Mouse (Mus musculus): ENCODE measurements at regions not wholly inside any gene's neighbourhood (a gene's known extent, or its start where the extent isn't known, plus 50 kb on each side); places are given as distances from the start of the nearest gene placed in this dataset.

DNA sequence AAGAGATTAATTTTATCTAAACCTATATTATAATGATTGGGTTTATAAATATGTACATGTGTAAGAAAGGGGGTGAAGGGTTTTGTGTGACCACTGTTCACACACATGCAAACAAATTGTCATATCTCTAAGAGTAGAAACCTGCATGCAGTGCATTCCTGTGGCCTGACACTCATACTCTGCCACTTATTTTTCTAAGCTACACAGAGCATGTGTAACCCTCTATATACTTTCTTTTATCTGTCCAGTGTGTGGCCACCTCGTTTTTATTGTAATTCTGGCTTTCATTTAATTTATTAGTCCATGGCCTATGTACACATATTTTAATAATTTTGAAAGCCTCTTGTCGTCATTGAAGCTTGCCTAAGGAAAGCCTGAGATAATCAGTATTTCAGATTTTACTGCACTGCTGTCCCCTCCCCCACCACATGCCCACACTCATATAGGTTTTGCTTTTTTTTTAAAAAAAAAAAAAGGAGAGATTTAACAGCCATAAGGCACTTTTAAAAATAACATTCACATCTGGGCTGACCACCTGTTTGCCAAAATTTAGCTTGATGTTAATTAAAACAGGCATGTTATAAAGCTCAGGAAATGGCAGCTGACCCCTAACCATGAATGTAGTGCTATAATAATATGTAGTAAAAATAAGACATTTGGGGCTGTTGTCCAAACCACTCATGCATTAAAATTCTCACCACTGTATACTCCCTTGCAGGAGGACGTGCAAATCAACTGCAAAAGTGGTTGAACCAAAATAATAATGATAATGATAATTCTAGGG, 410.7 kb upstream of the Clint1 start:
- no peak for DNase-seq

DNA sequence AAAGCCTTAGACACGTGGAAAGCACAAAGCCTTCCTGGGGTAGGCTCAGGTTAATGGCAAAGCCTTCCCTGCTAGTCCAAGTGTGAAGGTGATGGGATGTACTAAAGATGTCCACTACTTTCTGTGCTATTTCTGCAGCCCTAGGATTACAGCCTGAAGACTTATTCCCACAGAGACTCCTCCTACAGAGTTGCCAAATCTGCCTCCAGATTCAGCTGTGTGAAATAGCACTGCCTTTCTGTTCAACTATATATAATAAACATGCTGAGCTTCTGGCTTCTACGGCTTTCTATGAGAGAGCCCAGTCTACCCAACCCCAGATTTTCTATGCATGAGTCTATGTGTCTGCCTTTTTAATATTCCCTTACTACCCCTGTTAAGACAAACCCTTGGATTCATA, 405.3 kb upstream of the Clint1 start:
- DNase-seq: no peak

DNA sequence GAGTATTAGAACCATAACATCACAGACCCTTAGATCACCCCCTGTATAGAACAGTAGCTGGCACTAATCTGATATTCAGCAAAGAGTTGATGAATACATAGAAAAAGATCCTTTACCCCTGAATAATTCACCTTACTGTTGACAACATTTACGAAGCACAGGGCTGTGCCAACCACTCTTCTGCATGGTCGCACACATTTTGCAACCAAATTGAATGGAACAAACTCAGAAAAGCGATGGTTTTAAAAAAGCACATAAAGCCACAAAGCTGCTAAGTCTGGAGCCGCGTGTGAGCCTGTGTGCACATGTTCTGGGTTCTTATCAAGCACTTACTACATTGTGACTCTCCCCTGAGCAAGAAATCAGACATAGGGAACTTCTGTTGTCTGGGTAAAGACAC, 397.6 kb upstream of the Clint1 start:
- no peak for DNase-seq

DNA sequence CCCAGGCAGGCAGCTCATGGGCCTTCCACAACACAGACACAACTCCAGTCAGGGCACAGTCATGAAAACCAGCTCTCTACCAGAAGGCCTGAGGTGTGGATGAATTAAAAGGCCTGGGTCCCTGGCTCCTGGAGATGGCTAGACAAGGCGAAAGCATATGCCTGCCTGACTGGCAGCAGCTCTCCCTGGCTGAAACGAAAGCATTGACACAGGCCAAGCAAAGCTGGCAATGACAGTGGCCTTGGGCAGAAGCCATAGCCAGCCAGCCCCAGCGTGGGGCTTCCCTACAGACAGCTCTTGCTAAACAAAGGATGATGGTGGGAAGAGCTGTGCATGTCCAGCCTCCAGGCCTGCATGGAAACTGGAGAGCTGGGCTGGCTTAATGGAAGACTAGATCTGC, 396.9 kb upstream of the Clint1 start:
- peak; percentile 93 for DNase-seq

DNA sequence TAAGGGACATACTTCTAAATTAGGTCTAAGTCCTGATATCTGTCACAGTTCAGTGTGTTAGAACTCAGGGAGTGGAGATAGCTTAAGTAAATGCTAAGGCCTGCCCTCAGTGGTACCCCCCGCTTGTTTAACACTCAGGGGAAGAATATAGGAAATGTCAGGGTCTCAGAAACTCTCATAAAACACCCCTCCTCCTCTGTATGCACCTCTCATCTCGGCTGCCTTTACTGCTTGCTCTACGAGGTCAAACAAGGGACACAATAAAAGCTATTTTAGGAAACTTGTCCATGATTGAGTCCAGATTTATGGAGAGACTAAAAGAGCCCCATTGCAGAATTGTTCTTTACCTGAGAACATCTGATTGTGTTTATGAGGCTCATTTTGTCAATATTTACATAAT, 395.1 kb upstream of the Clint1 start:
- no peak for DNase-seq

DNA sequence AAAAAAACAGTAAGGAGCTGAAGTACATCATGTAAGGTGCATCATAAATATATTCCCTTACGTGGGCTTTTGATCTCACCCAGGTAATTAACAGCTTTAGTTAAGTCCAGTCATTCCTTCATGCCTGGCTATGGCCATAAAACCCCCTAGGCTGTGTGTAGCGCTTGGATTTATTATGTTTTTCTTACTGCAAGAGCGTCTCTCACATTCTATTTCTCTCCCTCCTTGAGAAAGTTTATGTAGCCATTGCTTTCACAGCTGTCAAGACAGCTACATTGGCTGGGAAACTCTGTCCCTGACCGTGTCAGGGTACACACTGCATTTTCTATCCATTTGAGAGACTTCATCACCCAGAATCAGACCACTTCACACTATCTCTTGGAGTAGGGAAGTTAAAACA, 394.3 kb upstream of the Clint1 start:
- DNase-seq: no peak

DNA sequence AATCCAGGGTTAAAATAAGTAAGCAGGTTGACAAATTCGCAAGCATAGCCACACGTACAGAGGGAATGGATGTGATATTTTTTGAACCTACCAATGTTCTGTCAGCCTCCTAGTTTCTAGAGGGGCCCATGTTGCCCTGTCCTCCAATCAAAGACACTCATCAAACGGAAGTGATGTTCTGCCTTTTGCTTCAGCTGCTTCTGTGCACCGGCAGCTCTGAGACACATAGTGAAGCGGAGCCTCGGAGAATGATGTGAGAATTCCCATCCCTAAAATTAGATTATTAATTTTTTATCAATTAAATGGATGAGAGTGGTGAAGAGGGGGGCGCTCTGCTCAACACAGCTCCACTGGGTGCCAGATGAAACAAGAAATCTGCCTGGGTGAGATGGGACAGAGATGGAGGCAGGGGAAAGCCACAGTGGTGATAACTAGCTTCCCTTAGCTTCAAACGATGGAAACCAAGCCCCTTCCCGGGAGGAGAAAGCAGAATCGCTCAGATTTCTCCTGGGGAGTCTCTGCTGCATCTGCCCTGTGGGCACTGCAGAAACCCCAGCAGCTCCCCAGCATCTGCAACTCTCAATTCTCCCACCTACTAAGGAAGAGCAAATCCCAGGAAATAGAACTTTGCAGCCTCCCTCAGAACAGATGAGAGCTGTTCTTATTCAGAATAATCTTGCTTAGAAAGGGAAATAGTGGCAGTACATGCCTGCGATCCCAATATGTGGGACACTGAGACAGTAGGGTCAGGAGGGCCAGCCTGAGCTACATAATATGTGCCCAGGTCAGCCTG, 391.7 kb upstream of the Clint1 start:
- DNase-seq: no peak

DNA sequence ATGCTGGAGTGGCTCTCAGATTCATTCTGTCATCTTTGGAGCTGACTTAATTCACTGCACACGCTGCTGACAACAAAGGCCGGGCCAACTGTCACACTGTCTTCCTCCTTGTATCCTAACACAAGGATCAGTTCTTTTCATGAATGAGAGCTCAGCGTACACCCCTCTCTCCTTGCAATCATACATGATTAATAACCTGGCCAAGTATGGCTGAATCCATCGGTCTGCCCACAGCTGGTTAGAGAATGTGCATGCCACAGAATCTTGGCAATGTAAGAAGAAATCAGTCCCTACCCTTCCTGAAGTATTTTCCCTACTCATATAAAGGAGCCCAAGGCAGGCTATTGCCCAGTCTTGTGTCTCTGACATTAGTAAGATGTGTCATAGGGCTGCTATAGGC, 387.4 kb upstream of the Clint1 start:
- DNase-seq: no peak

DNA sequence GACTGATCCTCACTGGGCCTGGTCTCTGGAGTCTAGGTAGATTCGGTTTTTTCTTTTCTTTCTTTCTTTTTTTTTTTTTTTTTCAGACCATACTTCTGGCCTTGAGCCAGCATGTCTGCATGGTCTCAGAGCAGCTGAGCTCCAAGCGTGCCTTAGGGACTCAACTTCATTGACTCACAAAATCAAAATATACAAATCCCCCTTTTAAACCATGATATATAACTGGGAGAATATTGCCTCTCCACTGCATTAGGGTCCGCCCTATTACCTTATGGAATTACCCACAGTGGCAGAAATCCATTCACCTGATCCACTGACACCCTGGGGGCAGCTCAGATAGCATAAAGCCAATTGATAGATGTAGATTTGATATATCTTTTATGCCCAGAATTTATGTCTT, 385.5 kb upstream of the Clint1 start:
- DNase-seq: no peak

DNA sequence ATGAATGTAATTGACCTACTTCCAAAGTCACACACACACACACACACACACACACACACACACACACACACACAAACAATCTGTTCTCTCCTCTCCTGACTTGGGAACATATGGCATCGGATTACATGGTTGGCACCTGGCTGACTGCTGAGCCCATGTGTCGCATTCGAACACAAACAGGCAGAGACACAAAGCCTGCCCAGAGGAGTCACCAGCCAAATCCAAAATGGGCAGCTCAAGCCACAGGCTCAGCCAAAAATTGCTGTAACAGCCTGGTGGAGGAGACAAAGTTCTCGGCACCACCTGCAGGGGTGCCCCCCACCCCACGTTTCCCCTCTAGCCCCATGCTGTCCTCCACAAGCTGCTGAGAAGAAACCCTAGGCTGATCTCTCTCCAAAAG, 379.7 kb upstream of the Clint1 start:
- peak; percentile 91 for DNase-seq

DNA sequence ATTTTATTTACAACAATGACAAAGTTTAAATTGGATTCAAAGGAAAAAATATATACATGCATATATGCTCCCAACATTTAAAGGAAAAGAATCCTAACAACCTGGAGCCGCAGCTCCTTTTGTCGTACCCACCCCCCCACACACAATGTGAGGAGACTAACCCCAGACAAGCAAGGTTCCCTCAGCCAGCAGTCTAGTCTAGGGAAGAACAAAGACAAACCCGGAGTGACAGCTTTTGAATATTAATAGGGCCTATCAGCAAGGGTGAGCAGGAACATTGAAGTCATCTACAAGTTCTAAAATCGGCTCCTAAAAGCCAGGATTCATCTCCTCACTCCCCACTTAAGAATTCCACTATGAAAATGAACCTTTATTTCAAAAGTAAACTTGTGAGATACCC, 374.9 kb upstream of the Clint1 start:
- no peak for DNase-seq

DNA sequence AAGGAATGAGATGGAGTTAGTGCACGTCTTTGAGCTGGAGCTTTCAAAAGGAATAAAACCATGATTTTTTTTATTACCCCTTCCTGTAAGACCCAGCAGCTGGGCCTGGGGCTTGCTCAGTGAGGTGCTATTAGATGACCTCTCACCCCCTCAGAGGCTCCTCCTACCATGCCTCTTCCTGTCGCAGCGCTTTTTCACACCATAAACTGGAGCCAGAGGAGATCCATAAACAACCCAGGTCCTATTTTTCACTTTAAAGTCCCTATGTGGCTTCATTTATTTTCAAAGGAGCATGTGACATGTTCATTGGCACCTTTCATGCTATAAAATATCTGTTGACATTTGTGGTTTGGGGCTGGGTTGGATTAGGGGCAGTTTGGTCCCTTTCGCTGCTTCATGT, 365.9 kb upstream of the Clint1 start:
- DNase-seq: no peak

DNA sequence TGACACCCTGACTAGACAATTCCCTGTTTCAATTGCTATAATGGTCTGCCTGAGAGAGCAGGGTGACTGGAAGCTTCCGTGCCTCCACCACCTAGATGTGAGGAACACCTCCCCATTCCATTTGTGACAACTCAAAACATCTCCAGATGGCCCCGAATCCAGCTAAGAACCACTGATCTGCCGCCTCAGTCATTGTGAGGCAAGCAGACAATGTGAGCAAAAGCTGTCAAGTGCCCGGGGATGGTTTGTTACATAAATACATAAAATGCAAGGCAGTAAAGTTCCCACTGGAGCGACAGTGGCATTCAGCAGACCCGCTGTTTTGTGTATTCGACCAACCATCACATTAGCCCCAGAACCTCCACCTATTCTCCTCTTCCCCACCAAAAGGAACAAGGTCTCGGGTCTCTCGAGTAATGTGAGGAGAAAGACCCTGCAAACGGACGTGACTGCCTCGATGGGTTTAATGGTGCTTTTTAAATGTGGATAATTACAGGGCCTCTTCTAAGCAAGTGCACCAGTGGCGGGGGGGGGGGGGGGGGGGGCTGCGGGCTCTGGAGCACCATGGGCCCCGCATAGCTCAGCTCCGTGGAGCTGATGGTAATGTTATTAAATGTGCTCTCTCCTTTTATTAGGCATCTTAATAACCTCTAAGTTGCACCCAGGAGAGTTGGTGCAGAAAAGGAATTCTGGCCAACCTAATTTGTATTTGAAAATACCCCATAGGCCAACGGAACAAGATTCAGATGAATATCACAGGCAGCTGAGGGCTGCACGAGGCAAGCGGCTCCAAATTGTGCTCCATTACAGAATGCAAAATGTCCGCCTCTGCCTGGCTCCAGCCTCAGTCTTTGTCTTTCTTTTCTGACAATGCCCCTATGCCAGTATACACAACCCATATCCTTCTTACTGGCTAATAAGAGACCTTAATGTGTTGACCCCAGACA, 360.6 kb upstream of the Clint1 start:
- no peak for DNase-seq

DNA sequence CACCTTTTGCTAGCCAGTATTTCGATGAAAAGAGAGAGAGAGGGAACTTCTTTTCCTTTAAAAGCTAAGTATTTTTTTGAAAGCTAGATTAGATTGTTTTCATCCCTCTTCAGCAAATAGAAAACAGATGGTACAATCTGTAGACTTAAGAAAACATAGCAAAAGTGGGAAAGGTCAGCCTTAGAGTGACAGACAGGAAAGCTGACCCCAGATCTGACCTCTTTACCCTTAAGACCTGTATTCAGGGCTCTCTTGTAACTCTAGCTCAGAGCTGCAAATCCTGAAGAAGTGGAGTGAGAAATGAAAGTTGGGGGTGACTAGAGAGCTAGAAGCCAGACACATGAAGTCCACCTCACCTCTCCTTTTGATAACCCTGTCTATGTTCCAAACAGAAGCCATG, 356.6 kb upstream of the Clint1 start:
- DNase-seq: no peak

DNA sequence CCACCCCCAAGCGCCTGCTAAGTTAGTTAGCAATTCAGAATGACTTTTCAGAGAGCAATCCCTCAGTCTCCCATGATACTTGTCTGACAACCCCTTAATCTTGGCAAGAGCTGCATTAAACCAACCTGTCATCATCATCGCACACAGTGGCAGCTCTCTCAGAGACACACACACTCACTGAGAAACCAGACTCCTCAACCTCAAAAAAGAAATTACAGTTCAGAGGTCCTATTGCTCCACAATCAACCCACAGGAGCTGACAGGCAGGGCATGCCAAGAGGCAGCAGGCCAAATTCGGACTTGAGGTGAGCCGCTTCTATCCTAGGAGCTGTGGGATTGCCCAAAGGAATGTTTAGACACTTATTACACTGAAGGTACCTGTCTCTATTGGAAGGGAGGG, 343.3 kb upstream of the Clint1 start:
- DNase-seq: no peak

DNA sequence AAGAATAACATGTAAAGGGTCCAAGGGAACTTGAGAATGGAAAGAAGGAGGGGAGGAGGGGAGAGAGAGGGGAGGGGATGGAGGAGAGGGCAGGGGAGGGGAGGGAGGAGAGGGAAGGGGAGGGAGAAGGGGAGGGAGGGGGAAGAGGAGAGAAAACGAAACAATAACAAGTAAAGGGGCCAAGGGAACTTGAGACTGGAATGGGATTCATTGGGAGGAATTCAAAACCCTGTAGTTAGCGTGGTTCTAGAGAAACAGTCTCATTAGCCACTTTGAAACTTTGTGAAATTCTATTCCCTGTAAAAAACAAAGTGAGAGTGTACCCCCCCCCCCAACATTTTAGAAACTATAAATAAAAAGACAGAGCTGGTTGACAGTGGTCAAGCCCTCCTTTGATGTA, 342.6 kb upstream of the Clint1 start:
- DNase-seq: no peak

DNA sequence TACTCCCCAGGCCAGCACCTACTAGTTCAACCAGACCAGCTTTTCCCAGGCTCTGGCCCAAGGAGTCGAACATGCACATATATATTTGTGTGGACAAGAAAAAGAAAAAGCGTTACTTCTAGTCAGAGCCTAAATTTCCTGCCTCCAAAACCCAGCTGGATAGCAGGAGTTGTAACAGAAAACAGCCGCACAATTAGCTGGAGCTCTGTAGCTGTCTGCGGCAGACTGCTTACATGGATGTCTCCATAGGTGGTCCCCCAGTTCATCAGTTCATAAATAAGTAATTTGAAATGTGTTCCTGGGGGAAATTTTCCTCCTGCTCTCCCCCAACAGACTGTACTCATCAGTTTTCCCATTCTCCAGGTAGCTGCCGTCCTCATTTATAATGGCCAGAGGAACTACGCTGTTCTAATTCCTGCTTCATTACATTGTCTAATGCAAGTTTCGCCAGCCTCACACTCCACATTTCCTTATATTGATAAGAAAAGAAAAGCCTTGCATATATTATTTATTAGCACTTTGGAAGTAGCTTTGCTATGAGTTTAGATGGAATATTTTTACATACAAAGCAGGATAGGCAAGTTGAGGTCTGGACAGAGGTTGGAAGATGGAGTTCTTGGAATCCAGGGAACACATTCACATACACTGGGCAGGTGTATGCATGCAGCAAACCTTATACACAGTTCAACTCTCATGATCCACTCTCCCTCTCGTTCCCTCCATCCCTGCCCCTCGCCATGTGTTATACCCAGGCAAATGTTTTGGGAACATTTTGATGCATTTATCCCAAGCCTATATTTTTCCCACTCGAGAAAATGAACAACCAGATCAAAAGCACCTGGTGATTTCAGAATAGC, 337.2 kb upstream of the Clint1 start:
- DNase-seq: no peak

DNA sequence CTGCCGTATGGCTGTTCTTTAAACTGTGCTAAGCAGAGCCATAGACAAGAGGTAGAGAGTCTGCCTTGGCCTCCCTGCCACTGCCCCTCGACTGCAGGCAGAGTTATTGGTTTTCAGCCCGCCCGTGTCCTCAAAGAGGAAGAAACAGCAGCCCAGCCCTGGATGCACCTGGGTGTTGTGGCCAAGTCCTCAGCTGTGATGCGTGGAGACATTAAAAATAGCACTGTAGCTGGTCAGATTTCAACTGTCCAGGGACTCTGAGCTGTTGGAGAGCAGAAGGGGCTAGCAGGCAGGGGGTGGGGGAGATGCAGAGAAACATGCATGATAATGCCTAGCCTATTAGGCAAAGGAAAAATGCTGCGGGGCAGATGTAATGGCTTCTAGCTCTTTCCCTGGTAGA, 327.1 kb upstream of the Clint1 start:
- DNase-seq: no peak

DNA sequence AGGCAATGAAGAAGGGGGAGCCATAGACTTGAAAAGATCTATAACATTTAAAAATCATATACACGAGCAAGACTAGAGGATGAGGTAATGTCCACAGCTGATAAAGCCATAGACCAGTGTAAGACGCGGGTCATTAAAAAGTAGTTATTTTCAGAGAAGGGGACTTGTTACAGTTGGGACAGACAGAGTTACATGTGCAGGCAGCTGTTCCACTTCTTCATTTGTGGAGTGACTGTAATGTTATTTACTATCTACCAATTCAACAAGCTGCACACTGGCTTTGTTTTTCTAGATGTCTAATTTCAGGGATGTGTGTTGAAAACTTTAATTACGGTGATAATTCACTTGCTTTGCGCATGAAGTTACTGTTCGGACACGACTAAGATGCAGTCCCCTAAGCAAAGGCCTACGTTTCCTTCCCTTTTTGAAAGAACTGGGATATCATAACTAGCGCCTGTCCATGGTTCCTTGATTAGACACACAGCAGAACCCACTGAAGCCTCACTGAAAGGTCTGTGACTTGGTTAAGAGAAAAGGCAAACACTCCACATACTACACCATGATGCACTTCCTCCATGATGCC, 320.7 kb upstream of the Clint1 start:
- no peak for DNase-seq

DNA sequence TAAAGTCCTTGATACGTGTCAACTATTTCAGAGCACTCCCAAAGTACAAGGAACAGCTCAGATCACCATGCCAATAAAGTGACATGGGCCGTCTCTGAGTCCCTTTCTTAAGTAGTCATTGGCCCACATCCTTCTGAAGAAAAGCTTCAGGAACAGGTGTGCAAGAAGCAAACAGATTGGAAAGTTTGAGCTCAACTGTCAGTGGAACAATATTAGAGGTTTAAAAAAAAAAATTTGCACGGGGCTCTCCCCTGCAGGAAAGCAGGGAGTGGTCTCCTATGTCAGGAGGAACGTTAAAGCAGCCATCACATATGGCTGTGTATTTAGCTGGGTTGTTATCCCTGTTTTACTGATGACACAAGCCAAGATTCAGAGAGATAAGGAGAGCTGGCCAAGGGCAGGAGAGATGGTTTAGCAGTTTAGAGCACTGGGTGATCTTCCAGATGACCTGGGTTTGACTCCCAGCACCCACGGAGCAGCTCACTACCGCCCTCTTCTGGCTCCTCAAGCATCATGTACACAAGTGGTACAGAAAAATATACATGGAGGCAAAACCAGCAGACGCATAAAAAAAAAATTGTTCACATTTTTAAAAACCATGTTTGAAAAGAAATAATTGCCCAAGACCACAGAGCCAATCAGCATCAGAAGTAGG, 318.3 kb upstream of the Clint1 start:
- peak; percentile 6 for DNase-seq

DNA sequence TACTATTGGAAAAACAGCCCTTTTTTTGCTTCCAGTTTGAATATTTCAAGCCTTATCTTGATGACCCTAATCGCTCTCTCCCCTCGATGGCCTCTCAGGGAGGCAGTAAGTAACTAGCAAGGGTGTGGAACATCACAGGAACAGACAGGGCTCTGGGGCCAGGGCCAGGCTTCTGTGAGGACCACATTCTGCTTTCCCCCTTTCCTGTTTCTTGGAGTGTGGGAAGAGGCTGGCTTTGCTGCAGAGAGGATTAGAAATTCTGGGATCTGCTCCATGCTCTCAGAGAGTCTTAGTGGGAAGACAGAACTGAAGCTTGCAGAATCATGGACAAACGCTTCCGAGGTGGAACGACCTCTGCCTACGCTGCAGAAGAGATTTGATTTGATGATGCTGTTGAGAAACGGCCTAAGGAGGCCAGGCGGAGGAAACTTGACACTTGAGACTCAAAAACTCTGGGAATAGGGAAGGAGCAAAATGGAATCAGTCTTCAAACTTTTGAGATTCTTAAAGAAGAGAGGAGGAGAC, 316.3 kb upstream of the Clint1 start:
- no peak for DNase-seq
